Mouse (Mus musculus): ENCODE data around the gene Gars.

DNA sequence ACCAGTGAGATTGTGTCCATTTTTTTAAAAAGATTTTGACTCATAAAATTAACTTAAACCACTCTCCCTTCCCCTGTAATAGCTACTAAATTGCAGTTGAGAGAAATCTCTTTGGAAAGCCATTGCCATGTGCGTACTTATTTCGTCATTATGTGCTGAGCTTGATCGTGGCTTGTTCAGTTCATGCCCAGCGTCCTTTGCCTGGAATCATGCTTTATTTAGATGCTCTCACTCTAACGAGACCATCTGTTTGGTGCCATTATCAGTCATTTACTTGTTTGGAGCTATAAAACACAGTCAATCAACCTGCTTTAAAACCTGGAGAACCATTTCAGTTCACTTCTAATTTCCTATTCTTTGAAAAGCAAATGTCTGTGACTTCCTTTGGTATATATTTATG, 24.4 kb downstream of the Gars start:
- no peak for TF ChIP-seq GATA1 (IDR thresholded peaks at IDR 0.05; ENCODE audit: borderline replicate concordance, low read length)
- TF ChIP-seq FLI1 (IDR thresholded peaks at IDR 0.05; ENCODE audit: low read length) = no peak

All from megakaryocyte, embryonic 14.5 days (primary cell).